Mouse (Mus musculus): ENCODE results near the gene Olfr1411.

DNA sequence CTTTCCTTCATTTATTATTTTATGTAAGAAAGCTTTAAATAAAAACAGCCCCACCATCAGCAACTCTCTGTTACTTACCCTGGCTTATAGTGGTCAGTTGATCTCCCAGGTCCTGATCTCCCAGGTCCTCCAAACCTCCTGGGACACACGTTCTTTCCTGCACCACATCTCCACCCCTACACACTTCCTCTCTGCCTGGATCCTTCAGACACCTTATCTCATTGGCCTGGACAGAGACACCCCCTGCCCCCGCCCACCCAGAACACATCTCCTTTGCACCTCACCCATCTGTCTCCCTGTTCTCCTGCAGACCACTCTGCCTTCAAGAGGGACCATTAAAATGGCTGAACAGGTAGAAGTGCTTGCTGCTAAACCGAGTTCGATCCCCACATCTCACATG, 52.8 kb downstream of the Olfr1411 start:
- TF ChIP-seq TAL1 (IDR thresholded peaks at IDR 0.05; ENCODE audit: low read length) (no peak), GATA1 (IDR thresholded peaks at IDR 0.05; ENCODE audit: low read length) (no peak)

Measured in erythroblast, embryonic 14.5 days (primary cell).